Mouse (Mus musculus): ENCODE results near the gene Hhat.

GRCm38 (mm10) chr1:192755685-192756606 is 15.1 kb downstream of the Hhat start:
- TF ChIP-seq CTCF (IDR thresholded peaks at IDR 0.05; ENCODE audit: borderline replicate concordance, insufficient read depth, low read length) (no peak), POLR2A (IDR thresholded peaks at IDR 0.05; ENCODE audit: low read depth, low read length) (no peak)
